Mouse (Mus musculus) kidney, adult 2 months (tissue): ENCODE measurements around the gene Armc7.

ENCODE experiments used
- CTCF ChIP-seq: fragments of 200-500 bp; conservative IDR thresholded peaks from 2 replicates; pipeline ENCODE4 v1.5.1; 2011; ENCODE audit warnings: low read depth, mild to moderate bottlenecking, control low read depth, low read length, moderate library complexity, mixed read lengths; ENCODE audit not compliant: insufficient read depth, insufficient read length
- POLR2A ChIP-seq: fragments of 200-500 bp; IDR thresholded peaks from one replicate; pipeline ENCODE4 v1.6.1; 2011; ENCODE audit warnings: low read depth, low read length, control low read depth

GRCm38 (mm10) chr11:115427482-115428331 is 47.8 kb upstream of the Armc7 start:
- TF ChIP-seq CTCF = peak; percentile 88
- TF ChIP-seq POLR2A = no peak
